Mouse (Mus musculus): Measurements from ENCODE around the gene Slc38a7.
"Not testable (repeated sequence)": the region's sequence is repeated elsewhere in the genome, so short reads cannot be mapped to it uniquely, and the experiment has no call there.

The Slc38a7 gene

DNA sequence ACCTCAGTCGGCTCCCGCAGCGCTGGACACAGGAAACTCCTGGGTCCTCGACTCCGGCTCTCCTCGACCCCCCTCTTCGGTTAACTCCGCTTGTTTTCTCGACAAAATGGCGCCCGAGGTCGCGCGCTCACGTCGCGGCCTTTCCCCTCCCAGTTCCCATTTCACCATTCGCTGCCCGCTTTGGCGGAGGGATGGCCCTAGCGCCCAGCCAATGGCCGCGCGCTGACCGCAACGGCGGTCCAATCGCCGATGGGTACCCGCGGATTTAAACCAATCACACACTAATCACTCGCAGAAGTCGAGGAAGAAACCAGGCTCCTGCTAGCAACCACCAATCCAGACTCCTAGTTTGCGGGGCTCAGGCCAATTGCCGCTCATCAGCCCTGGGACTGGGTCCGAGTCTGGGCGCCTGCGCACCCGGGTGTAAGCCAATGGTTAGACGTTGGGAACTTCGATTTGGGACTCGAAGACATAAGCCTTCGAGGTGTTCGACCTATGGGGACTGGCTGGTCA is 46.0 kb downstream of the Slc38a7 start, which contains the start of gene Cnot1:
Gene Cnot1, minus strand, starts transcription at position 134 of the 513 bp plus-strand sequence.
- DNase-seq (ENCODE audit: low spot score): peak; percentile 94

DNA sequence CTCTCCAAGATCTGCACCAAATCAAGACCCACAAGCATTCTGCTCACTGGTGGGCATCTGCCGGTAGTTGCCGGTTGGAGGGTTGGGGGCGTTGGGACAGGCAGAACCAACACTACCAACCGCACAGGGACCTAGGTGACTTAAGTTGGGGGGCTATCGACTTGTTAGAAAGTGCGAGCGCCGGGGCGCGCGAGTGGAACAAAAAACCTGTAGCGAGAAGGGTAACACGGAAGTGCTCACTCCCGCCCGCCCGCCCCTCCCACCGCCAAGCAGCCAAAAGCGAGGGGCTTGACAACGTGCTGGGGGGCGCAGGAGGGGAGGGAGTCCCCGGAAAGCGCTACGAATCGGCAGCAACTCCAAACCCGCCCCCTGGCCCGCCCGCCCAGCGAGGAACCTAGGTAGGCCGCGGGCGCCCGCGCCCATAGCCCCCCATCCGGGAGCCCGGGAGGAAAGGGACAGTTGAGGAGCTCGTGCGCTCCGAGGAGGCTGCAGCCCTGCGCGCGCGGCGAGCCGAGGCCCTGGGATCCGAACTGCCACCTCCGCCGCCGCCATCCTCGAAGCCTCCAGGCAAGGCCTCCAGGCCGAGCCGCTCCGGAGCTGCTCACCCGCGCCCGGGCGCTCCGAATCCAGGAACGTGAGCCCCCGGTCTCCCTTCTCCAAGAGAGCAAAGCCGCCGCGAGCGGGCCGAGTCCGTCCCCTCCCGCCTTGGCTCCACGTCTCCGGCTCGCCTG is 46.7 kb downstream of the Slc38a7 start:
- DNase-seq (ENCODE audit: low spot score): peak; percentile 22

DNA sequence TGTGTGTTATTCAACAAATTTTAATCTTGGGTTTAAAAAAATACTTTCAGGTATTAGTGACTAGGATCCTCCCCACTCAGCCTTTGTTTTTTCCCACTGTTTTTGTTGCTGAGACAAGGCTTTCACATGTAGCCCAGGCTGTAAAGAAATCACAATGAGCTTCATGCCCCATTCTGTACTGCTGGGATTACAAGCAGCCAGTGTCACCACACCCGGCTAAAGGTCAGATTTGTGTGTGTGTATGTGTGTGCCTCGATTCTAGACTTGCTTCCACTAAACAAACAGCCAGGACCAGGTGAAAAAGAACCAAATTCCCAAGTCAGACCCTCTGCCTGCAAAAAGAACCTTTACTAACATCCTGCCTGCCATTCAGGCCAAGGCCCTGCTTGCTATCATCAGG is 47.9 kb downstream of the Slc38a7 start:
- no peak for DNase-seq (ENCODE audit: low spot score)

DNA sequence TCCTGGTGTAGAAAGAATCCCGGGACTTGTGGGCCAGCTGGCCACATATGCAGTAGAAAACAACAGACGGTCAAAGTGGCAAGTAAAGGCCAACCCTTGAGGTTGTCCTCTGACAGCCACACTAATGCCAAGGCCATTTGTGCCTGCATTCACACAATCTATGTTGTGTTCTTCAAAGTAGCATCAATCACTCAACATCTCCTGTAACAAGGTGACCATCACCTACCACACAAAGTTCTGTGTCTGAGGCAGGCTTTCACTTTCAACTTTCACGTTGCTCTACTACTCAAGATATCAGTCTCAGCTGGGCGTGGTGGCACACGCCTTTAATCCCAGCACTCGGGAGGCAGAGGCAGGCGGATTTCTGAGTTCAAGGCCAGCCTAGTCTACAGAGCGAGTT is 51.1 kb downstream of the Slc38a7 start:
- no peak for DNase-seq (ENCODE audit: low spot score)

DNA sequence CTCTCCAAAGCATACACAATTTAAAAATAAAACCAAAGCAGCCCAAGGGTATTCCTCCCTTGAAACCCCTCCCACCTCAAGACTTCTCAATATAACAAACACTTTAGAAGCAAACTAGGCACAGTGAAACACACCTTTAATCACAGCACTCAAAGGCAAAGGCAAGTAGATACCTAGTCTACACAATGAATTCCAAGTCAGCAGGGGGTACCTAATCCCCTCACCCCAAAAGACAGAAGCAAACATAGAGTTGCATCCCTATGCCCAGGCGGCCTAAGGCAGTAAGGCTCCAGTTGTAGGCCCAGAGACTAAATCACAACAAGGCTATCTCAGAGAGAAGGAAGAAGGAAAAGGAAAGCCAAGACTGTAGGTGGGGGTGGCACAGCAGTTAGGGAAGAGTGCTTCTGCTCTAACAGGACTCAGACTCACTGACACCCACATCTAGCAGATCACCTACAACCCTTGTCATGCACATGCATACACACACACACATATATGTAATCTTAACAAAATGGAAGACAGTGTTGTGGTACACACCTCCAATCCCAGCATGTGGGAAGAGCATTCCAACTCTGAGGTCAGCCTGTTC is 51.8 kb downstream of the Slc38a7 start:
- no peak for DNase-seq (ENCODE audit: low spot score)

DNA sequence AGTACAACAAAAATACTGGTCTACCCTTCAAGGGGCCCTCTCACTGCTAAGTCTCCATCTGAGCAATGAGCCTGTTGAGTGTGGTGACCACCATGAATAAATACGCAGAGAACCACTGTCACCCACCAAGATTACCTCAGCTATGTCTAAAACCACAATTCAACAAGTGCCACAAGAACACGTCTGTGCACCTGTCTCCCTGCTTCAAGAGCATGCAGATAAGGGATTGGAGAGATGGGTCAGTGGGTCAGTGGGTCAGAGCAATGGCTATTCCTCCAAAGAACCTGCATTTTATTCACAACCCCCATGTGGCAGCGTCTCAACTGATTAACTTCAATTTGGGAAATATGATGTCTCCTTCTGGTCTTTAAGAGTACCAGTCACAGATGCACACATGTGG is 53.0 kb downstream of the Slc38a7 start:
- DNase-seq (ENCODE audit: low spot score): no peak

DNA sequence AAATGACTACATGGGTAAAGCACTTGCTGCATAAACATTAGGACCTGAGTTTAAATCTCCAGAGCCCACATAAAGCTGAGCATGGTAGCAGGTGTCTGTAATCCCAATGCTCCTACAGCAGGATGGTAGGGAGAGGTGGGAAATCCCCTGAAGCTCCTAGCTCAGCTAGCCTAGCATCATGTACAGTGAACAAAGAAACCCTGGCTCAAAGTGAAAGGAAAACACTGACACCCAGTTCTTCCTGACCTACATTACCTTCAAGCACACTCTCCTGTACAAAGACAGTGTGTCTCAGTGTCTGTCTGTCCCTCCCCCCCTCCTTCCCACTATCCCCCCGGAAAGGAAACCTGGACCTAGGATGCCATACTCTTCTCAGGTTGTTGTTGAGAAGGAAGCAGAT is 53.4 kb downstream of the Slc38a7 start:
- DNase-seq (ENCODE audit: low spot score): no peak

DNA sequence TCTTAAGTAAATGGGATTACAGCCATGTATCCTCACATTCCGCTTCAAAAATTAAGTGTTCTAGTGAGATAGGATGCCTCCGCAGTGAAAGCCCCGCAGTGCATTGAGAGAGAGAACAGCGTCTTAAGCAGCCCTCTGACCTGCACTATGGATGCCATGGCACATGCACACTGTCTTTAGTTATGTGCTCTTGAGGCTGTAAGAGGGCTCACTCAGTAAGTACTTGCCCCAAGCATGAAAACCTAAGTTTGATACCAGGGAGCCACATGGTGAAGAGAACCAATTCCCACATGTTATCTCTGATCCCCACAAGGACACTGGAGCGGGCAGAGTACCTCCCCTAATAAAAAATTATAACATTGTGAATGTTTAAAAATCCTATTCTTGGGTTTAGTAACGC is 54.2 kb downstream of the Slc38a7 start:
- no peak for DNase-seq (ENCODE audit: low spot score)

DNA sequence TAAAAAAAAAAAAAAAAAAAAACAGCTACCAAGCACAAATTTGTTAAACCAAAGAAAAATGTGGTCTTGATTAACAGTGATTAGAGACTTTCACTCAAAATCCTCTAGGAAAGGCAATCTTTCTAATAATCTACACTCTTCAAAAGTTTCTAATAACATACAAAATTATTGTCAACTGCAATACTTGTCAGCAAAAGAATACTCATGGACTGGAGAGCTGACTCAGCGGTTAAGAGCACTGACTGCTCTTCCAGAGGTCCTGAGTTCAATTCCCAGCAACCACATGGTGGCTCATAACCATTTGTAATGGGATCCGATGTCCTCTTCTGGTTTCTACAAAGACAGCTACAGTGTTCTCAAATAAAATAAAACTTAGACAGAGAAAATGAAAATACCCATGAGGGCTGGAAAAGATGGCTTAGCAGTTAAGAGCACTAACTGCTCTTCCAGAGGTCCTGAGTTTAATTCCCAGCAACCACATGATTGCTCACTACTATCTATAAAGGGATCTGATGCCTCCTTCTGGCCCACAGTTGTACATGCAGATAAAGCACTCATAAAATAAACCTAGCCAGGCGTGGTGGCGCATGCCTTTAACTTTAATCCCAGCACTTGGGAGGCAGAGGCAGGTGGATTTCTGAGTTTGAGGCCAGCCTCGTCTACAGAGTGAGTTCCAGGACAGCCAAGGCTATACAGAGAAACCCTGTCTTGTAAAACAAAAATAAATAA is 57.8 kb downstream of the Slc38a7 start:
- not testable (repeated sequence) for DNase-seq (ENCODE audit: low spot score)
